Mouse (Mus musculus): ENCODE data around the gene Zbtb38. TPM values are rescaled to one million over a fixed set of nuclear protein-coding genes. Genes with fewer than 3 reads are reported as not detected.
A peak's percentile ranks its signal among the peaks of the same experiment; 100 is the strongest.

The Zbtb38 gene
- total RNA-seq, 2 experiments from 2014 or later, result 6.0 to 7.1 TPM

DNA sequence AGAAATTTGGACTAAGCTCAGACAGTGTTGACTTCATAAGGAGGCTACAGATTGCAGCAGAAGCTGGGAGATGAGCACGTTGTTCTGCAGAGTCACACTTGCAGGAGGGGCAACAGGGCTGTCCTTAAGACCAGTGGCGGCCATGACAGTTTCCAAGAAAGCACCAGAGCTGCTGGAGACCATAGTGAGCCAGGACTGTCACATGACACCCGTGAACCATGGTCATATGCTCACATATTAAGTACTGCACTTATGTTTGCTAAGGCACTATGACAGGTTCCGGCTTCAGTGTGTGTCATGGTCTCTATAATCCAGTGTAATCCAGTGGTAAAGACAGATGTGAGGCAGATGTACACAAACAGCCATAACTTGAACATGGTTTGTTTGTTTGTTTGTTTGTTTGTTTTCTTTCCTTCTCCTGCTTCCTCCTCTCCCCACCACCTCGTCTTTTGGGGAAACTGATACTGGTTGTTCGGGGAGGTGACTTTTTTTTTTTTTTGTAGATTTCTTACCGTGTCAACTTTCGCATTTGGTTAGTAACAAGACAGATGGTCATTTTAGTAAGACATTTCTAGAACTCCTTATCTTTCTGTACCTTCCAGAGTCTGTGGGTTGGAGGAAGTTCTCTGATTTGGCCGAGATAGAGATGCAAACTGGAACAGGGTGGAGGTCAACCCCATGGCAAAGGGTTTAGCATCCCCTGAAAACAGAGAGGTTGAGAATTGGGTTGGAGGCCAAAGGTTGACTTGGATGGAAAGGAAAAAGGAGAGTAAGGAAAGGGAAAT is 11.4 kb upstream of the Zbtb38 start:
- 0 out of 2 replicates have a peak, but pooled peaks have one; percentile 26 for ATAC-seq (replicated peaks; ENCODE audit: low FRiP score, poor library complexity, severe bottlenecking)

DNA sequence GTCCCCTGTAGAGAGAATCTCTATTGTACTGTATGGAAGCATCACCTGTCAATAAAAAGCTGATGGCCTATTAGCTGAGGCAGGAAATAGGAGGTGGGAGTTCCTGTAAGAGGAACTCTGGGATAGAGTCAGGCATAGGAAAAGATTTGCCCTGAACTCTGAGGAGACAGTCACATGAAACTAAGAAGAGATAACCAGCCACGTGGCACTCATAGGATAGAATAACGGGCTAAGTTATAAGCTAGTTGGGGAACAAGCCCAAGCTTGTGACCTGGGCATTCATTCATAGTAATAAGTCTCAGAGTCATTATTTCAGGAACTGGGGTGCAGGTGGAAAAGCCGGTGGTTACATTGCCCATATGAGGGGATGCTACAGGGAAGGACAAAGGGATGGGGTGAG is 10.4 kb upstream of the Zbtb38 start:
- ATAC-seq (replicated peaks; ENCODE audit: low FRiP score, poor library complexity, severe bottlenecking), result no peak

DNA sequence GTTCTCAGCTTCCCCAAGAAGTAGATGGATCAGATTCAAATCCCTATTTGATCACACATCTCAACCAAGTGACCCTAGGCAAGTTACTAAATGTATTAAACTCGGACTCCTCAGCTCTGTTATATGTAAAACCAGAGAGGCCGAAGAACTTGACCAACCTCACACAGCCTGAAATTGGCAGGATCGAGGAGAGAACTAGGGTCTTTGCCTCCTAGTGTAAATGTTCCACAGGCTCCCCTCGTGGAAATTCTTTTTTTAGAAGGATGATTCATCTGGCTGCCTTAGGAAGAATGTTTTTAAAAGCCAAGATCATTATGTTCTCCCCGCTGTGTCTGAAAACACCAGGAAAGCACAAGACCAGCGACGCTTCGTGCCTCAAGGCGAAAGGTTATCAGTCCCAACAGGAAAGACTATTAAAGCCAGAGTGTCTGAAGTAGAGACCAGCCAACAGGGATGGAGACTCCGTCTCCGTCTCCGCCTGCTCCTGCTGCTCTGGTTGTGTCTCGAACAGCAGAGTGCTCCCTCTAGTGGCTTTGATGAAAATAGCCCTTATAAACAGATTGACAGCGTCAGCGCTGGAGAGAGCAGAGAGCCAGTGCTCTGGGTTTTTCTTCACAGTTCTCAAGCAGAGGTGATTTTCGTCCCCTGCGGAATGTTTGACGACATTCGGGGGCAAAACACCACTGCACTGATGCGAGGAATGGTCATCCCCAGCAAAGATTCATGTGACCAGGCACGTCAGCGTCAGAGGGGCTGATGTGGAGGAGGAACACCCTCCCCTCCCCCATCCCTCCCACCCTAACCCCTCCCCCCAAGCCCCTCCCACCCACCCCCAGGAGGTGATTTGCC is 6.3 kb upstream of the Zbtb38 start:
- ATAC-seq (replicated peaks; ENCODE audit: low FRiP score, poor library complexity, severe bottlenecking), result peak; percentile 96

DNA sequence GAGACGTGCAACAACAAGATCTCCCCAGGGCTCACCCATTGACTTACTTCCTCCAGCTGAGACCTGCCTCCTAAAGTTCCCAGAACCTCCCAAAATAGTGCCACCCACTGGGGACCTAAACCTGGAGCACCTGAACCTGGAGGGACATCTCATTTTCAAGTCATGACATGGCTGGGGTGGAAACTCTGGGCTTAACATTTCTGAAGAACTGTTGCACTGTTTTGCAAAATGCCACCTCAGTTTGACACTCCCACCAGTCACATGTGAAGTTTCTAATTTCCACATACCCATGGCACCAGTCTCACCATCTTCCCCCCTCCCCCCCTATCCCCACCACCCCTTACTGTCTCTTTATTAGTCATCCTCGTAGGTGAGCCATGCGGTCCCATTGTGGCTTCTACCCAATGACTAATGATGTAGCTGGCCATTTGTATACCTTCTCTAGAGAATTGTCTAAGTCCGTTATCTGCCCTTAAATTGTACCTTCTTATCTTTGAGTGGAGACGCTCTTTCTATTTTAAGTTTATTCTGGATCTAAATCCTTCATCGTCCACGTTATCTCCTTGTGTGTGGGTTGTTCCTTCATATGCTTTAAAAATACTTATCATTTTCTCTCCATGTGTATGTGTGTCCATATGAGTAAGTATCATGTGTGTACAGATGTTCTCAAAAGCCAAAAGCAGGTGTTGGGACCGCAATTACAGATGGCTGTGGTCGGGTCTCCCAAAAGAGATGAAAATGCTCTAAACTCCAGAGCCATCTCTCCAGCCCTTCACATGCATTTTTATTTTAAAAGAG is 4.2 kb upstream of the Zbtb38 start:
- ATAC-seq (replicated peaks; ENCODE audit: low FRiP score, poor library complexity, severe bottlenecking), result no peak

DNA sequence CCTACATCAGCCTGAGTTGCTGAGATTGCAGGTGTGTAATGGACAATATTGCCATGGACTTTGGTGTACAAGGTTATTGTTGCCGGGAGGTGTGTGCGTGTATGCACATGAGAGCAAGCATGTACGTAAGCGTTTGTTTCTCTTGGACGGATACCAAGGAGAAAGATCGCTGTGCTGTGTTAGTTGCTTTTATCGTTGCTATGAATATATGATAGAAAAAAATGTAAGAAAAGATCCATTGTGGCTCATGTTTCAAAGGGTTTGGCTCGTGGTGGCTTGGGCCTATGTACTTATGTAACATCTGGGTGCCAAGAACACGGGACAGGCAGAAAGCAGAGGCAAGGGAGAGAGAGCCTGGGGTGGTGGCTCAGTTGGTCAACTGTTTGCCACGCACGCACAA is 3.1 kb upstream of the Zbtb38 start:
- no peak for ATAC-seq (replicated peaks; ENCODE audit: low FRiP score, poor library complexity, severe bottlenecking)

DNA sequence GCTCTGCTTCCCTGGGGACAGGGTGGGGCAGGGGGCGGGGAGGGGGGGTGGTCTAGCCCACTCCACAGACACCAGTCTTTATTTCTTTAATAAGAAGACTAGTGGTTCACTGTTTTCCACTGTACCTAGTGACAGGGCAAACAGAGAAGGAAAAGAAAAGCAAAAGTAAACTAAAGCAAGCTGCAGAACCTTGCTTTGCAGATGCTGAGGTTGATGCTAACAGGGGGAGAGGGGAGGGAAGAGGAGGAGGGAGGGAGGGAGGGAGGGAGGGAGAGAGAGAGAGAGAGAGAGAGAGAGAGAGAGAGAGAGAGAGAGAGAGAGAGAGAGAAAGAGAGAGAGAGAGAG is 2.0 kb upstream of the Zbtb38 start:
- ATAC-seq (replicated peaks; ENCODE audit: low FRiP score, poor library complexity, severe bottlenecking), result no peak

DNA sequence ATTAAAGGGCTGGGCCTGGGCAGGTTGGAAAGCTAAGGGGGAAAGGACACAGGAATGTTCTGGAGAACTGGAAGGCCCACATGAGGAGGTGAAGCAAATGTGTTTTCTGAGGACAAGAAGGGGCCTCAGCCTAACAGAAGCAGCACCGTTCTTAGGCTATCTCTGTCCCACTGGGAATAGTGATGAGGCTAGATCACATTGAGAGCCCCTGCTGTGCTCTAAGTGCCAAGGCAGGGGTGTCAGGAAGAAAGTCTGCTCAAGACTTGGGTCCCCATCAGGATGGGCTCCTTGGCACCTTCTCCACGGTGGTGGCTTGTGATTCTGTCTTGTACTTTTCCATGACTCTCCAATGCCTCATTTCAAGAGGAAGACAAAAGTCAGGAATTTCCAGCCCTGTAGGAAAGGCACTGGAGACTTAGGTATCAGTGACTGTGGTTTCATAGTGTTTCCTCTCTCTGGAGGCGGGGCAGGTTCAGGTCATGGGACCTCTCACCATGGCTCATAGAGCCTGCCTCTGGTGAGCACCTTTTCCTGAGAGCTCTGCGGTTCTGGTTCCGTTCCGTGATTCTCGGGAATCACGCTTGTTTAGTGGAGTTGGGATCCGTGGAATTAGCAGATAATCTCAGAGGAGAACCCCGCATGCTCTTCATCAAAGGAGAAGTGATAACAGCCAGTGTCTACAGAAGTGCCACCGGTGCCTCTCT is 1.4 kb upstream of the Zbtb38 start:
- ATAC-seq (replicated peaks; ENCODE audit: low FRiP score, poor library complexity, severe bottlenecking), result no peak

DNA sequence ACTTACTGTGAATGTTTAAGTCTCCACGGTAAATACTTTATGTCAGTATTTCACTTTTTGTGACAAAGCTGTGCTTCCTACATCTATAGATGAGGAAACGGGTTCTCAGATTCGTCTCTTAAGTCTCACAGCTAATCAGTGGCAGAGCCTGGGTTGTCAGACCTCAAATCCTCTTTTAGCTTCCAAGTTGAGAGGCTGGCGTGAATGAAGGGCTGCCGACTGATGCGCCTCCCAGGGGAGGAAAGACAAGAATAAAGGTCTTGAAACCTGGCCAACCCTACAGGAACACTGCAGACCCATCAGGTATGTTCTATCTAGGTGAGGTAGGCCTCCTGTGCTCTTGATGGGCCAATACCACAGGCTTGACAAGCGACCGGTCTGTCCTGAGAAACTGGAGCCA is 761 bp upstream of the Zbtb38 start:
- ATAC-seq (replicated peaks; ENCODE audit: low FRiP score, poor library complexity, severe bottlenecking), result no peak

DNA sequence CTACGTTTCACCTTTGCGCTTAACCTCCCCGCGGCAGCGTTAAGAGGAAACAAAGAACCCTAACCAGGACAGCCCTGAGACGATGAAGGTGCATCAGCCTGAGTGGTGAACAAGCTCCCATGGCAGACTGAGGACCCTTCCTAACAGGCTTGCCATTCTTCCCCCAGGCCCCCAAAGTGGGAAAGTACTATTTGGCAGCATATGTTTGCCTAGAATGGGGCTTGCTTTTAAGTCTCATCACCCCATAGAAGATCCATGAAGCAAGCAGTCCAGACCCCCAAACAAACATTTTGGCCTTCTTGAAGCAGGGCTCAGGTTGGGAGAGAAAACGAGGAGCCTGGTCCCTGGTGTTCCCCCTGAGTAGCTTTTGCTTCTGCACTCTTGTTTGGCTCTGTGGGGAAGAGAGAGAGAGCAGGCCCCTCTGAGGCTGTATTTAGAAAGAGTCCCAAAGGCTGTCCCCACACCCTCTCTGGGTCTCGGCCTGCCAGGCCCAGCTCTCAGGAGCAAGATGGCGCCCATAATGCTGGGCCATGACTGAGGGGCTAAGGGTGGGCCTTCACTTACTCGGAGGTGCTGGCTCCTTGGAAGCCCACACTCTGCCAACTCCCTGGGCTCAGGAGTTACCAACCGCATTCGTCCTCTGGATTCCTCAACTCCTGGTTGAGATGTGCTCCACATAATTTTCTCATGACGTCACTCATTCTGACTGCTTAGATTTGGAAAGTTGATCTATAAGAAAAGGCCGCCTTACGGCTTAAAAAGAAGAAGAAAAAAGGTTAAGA is 619 bp downstream of the Zbtb38 start:
- ATAC-seq (replicated peaks; ENCODE audit: low FRiP score, poor library complexity, severe bottlenecking), result no peak

DNA sequence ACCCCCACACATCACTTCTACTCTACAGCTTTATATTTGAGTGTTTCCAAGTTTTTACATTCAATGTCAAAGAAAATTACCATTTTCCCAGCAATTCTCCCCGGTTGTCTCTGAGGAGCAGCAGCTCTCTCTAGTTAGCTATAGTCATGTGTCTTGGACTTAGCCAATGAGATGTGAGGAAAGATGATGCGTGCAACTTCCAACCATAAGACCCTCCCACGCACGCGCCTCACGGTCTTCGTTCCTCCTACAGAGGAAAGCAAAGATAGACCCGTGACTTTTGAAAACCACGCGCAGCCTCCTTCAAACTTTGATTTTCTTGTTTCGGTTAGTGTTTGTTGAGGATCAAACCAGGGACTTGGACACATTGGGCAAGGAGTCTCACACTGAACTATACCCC is 2.0 kb downstream of the Zbtb38 start:
- ATAC-seq (replicated peaks; ENCODE audit: low FRiP score, poor library complexity, severe bottlenecking), result no peak

DNA sequence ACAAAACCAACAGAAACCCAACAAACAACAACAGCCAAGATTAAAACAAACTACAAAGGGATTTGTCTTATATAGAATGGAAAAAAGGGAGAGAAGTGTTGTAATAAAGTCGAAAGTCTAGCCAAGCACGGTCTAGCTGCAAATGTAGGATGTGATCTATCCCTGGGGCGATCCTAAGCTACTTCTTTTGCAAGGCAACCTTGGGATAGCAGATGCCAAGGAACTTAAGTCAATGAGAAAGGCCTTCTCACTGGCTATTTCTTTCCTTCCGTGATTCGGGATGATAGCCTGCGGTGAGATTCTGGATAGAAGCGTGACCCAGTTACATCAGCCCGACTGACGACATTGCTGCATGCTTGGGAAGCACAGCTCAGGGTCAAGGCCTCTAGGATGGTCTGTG is 6.1 kb downstream of the Zbtb38 start:
- ATAC-seq (replicated peaks; ENCODE audit: low FRiP score, poor library complexity, severe bottlenecking), result no peak

DNA sequence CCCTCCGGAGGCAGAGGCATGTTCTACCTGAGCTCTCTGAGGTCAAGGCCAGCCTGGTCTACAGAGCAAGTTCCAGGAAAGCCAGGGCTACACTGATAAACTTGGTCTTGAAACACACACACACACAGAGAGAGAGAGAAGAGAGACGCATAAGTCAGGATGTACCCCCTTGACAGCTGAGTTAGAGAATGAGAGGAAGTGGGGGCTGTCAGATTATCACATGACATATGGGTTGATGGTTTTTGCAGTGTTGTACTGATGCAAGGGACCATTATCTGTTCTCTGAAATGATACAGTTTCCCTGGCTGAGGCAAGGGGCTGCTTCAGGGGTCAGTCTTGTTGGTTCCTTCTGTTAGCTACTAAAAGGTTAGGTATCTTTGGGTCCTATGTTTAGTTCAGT is 7.7 kb downstream of the Zbtb38 start:
- no peak for ATAC-seq (replicated peaks; ENCODE audit: low FRiP score, poor library complexity, severe bottlenecking)

DNA sequence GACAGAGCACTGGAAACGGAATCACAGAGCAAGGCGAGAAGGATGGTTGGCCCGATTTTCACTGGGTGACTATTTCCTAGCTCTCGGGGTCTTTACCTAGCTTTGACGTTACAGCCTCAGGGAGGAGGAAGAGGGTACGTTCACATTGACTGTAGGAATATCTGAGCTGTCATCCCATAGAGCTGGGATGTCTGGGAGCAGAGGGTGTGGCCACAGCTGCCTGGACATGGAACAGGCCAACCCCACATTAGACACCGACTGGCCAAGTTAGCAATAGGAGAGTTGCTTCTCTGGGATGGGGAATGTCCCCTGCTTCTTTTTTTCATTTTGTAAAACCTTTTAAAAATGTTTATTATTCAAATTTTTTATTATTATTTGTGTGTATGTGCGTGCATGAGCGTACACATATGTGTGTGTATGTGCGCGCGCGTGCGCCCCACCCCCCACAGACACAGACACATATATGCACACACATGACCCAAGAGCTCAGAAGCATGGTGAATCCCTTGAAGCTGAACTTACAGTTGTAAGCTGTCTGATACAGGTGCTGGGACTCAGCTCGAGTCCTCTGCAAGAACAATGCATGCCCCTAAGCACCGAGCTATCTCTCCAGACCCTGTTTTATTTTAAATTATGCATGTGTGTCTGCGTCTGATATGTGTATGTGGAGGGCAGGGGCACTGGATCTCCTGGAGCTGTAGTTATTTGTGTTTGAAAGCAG is 11.1 kb downstream of the Zbtb38 start:
- ATAC-seq (replicated peaks; ENCODE audit: low FRiP score, poor library complexity, severe bottlenecking), result no peak

DNA sequence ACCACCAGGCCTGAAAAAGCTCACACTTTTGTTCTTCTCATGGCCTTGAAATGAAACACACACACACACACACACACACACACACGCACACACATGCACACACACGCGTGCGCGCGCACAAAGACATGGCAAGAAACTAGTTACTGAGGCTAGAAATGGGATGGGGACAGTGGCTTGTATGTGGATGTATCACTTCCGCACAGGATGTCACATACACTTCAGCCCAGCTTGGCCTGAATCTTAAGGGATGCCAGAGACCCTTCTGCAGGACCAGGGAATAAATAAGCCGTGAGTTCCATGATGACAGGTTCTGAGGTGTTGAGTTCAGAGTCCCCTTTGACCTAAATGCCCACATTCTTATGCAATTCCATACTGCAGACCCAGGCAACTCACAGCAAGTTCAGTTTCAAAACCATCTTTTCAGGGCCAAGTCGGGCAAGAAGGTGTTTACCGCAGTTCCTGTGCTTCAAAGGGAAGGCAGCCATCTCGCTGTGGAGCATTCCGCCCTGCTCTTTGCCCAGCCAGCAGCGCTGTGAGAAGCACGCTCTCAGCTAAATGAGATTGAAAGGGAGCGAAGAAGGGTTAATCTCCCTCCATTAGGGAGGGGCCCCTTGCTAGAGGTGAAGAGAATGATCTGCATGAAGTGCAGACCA is 11.8 kb downstream of the Zbtb38 start:
- ATAC-seq (replicated peaks; ENCODE audit: low FRiP score, poor library complexity, severe bottlenecking), result no peak

DNA sequence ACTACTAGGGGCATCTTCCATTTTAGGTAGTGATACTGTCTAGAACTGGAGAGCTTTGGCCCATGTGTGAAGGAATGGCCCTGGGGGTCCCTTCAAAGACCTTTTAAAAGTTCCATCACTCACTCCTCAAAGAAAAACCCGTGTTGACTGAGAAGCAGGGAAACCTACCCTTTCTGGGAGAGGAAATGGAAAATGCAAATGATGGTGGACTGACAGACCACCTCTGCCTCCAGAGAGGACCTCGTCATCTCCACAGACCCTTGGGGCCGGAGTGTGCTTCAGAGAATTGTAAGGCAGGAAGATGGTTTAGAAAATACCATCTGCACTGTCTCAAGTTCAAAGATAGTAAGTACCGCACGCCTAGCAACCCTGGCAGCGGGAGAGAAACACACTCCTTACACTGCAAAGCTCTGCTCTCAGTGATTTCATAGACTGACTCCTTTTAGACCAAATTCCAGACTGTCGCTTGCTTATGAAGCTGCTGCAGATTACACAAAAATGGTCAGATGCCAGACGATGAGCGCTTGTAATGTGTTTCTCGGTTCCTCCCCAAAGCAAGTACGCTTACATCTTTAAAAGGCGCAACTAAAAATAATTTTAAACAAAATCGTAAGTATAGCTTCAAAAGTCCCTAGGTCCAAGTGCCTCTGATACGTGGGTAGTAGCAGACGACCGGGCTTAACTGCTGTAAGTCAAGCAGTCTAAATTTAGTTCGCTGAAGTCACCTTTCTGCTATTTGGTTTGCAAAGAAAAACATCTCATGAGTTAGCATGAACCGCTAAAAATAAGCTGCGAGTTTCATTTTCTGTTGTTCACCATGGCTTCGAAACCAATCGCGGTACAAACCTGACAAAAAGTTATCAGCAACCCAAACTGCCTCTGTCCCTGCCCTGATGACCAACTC is 12.6 kb downstream of the Zbtb38 start:
- no peak for ATAC-seq (replicated peaks; ENCODE audit: low FRiP score, poor library complexity, severe bottlenecking)

DNA sequence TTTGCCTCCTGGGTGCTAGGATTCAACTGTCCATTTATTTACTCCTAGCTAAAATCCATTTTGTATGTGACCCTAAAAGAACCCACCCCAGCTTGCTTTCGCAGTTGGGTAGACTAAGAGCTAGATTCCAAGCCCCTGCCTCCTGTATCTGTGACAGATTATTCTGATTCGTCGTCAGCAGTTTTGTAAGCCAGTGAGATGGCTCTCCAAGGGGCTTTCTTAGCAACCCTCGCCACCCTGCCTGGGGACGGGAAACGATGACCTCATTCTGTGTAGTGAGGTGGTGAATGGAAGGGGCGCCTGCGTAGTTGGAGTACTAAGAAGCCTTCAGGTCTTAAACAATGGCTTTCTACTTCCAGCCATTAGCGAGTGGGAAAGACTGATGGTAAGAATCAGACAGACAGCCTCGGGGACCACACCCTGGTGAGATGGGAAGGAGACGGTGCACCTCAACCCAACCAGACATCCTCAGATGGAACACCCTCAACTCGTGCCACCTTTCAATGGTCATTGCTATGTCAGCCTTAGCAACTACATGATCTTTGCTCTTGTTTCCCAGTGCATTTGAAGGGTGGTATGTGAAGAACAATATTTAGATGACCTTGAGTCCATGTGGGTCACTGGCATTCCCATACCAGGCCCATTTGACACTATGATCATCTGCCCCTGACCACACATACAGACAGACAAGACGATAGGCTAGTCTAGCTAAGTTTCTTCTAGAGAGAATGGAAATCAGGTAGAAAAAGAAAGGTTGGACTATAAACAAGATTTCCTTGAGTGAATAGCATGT is 13.9 kb downstream of the Zbtb38 start:
- ATAC-seq (replicated peaks; ENCODE audit: low FRiP score, poor library complexity, severe bottlenecking), result no peak
